Mouse (Mus musculus) cerebellum, adult (tissue): ENCODE measurements at regions not wholly inside any gene's neighbourhood (a gene's known extent, or its start where the extent isn't known, plus 50 kb on each side); places are given as distances from the start of the nearest gene placed in this dataset.
A peak's percentile ranks its signal among the peaks of the same experiment; 100 is the strongest.

Experiments
- ATAC-seq: cut with Nextera tagmentation; 2 replicates; pipeline ENCODE4 v1.9.2; 2017; ENCODE audit warnings: mild to moderate bottlenecking, moderate library complexity, mixed read lengths; ENCODE audit not compliant: insufficient number of reproducible peaks, low FRiP score, low TSS enrichment

DNA sequence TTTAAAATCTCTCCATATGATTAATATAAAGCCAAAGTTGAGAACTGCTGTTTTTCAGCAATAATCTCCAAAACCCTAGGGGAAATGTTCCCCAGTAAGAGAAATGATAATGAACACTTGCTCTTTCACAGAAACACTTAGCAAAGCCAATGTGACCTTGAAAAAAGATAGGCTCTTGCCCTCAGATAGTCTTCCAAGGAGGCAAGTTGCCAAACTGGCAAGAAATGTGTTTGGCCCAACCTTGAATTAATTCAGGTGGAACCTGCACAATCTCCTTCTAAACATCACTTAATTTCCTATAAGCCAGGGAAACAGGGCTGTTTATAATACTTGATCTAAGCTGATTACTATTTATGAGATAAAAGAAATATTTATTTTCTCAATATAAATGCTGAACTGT is 244.0 kb upstream of the Gnaz start:
- no peak for ATAC-seq

DNA sequence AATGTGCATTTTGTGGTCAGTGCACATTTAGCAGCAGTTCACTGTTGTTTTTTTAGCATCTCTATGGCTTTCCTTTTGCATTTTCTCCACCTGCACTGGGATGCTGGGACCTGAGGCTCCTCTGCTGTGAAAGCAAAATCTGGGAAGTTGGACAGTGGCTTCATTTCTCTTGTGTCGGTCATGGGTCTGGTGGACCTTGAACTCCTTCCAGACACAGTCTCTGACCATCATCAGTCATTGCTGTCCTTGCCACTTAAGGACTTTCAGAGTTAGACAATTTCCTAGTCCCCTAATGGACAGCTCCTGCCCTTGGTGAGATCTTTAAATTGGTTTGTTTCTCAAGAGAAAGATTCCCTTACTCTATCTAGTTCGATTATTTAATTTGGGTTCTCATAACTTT is 217.5 kb upstream of the Gnaz start:
- no peak for ATAC-seq

DNA sequence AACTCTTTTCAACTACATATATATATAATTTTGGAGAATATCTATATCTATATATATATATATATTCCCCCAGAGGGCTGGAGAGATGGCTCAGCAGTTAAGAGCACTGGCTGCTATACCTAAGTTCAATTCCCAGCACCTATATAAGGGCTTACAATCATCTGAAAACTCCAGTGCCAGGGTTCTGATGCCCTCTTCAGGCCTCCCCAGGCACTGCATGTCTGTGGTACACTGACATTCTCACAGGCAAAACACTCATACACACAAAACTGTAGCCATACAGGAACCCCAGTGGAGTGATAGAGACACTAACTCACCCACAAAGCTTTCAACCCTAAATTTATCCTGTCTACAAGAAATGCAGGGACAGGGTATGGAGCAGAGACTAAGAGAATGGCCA is 216.1 kb upstream of the Gnaz start:
- no peak for ATAC-seq

DNA sequence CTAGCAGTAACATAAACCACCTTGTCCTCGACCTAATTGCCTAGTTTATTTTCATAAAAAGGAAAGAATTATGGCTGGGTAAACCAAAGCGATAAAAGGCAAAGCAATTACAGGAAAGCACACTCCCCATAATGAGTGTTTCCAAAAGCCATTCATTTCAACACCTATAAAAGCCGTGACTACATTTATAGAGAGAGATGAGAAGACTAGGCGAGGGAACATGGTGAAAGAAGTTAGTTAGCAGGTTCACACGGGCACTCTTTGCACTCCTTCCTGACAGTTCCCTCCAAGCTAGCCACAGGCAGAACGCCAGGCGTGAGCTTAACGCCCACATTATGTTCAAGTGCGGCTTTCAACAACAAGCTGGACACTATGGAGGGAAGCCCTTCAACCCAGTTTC is 206.2 kb upstream of the Gnaz start:
- ATAC-seq = no peak

DNA sequence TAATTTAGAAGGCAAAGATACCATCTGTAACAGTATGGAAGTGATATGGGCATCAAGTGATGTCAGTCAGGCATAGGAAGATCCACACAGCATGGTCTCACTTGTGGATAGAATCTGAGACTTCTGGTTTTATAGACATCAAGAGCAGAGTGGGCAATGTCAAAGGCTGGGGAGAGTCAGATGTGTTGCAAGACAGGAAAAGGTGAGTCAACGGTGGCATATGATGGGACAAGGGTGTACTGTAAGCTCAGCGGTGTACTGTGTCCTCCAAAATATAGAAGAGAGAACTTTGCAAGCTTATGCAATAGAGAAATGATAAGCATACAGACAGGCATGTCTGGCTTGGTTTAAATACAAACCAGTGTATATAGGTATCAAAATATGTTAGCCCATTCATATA is 177.7 kb upstream of the Gnaz start:
- no peak for ATAC-seq

DNA sequence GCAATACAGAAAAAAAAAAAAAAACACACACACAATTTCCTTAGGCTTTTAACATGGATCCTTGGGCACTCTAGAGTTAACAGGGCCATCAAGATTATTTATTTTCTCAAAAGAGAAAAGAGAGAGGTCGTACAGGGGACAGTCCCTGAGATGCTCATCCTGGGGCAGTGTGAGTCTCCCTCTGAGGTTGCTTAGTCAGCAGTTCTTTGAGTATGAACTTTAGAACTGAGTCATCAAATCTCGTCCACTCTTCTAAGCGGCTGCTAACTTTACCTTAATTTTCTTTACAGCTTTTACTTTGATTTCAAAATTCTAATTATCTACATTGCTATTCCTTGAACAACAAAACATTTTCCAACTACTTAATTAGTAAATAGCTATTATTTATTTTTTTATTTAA is 177.0 kb upstream of the Gnaz start:
- no peak for ATAC-seq

DNA sequence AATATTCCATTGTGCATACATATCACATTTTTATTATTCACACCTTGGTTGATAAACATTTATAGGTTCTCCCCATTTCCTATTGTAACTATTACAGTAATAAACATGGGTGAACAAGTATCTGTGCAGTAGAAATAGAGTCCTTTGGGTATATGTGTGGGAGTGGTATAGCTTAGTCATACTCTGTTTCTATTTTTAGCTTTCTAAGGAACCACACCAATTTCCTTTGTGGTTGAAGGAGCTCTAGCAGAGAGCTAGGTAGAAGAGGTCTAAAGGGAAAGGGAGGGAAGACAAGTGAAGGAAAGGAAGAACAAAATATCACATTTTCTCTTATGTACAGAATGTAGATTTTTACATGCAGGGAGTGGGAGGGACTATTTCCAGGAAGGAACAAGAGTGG is 143.6 kb upstream of the Gnaz start:
- no peak for ATAC-seq

DNA sequence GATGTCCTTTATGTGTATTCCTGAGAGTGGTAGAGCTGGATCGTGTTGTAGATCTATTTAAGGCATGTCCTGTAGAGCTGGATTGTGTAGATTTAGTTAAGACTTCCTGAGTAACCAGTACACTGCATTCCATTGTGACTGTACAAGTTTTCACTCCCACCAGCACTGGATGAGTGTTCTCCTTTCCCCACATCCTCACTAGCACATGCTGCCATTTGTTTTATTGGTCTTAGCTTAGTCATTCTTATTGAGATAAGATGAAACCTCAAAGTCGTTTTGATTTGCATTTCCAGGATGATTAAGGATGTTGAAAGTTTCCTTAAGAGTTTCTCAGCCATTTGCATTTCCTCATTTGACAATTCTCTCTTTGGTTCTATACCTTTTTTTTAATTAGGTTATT is 132.6 kb upstream of the Gnaz start:
- ATAC-seq = no peak

DNA sequence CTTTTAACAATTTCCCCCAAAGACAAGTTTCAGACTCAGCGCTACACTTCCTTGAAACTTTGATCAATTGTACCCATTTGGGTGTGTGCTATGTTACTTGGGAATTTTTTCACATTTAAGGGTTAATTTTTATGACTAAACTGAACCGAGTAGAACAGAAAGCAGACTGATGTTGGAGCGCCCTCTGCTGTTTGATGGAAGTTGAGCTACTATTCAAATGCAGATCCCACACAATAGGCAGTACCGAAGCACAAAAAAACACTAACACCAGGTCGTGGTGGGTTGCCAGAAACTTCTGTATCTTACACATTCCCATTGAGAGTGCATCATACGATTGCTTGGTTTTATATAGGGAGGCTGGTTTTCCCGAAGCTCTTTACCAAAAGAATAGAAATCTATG is 118.6 kb upstream of the Gnaz start:
- peak; percentile 64; the same call in 1 of the 2 replicates for ATAC-seq

DNA sequence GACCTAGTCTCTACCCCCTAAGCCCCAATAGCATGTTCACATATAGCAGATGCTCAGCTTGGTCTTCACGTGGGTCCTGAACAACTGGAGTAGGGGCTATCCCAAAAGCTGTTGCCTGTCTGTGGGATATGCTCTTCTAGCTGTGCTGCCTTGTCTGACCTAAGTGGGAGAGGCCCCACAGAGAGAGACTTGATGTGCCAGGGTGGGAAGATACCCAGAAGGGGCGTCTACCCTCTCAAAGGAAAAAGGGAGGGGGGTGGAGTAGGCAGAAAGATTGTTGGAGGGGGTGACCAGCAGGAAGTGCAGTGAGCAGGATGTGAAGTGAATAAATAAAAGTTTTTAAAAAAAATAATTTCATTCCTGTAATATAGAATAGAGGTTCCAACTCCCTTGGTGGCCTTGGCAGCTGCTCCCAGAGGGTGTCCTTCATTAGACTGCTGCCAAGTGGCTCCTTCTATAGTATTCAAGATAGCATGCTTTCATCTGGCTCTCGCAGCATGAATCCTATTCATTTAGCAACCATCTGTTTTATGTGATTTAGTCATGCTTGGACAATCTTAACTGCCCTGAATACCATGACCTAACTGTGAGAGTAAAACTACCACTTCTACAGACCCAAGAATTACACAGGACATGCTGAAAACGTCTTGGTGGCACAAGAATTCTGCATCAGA is 111.8 kb upstream of the Gnaz start:
- ATAC-seq = no peak
